Mouse (Mus musculus) heart, adult 2 months (tissue): ENCODE results near the gene Fap. TPM values are rescaled to one million over a fixed set of nuclear protein-coding genes. Genes with fewer than 3 reads are reported as not detected.

Experiments
- DNase-seq, 2 experiments: peaks; one replicate each; pipeline ENCODE4 v3.0.0; 2021
- H3K27ac ChIP-seq: fragments of 200-600 bp; 2 replicates; pipeline ENCODE4 v1.8.1; 2022
- H3K27me3 ChIP-seq: fragments of 200-500 bp; 2 replicates; pipeline ENCODE4 v1.6.1; 2012; ENCODE audit warnings: mild to moderate bottlenecking, low read length, inconsistent platforms, mixed read lengths; ENCODE audit not compliant: control insufficient read depth, insufficient read depth
- H3K36me3 ChIP-seq: fragments of 200-500 bp; 2 replicates; pipeline ENCODE4 v1.6.1; 2012; ENCODE audit warnings: low read length, inconsistent platforms; ENCODE audit not compliant: control insufficient read depth, insufficient read depth
- H3K4me1 ChIP-seq: fragments of 200-500 bp; 2 replicates; pipeline ENCODE4 v1.6.1; 2011; ENCODE audit warnings: low read length; ENCODE audit not compliant: control insufficient read depth, insufficient read depth
- H3K4me3 ChIP-seq: fragments of 200-600 bp; 2 replicates; pipeline ENCODE4 v1.8.1; 2022
- H3K79me2 ChIP-seq: fragments of 200-500 bp; replicated peaks from 2 replicates; pipeline ENCODE4 v1.6.1; 2012; ENCODE audit warnings: mild to moderate bottlenecking, inconsistent platforms, low read length, moderate library complexity, mixed read lengths; ENCODE audit not compliant: control insufficient read depth, insufficient read depth
- H3K9ac ChIP-seq: fragments of 200-500 bp; 2 replicates; pipeline ENCODE4 v1.6.1; 2012; ENCODE audit warnings: low read depth, mild to moderate bottlenecking, control low read depth, inconsistent platforms, low read length, mixed read lengths
- CTCF ChIP-seq: fragments of 200-600 bp; IDR thresholded peaks from 2 replicates; pipeline ENCODE4 v1.8.1; 2022; ENCODE audit warnings: antibody characterized with exemption, mild to moderate bottlenecking, moderate library complexity
- EP300 ChIP-seq: fragments of 200-500 bp; IDR thresholded peaks from 2 replicates; pipeline ENCODE4 v1.6.1; 2011; ENCODE audit warnings: low read depth, low read length, control low read depth; ENCODE audit not compliant: insufficient read depth
- POLR2A ChIP-seq: fragments of 200-500 bp; IDR thresholded peaks from 2 replicates; pipeline ENCODE4 v1.6.1; 2011; ENCODE audit warnings: mild to moderate bottlenecking, low read depth, low read length, control low read depth; ENCODE audit not compliant: insufficient read depth
- WGBS: fragments of 180-500 bp; shearing (Covaris S2); methylation state at CpG from one replicate; pipeline ENCODE4 v1.1.7; 2018; 5-methylcytosine and 5-hydroxymethylcytosine counted together
- intact Hi-C: fragments of 180-260 bp; cut with DNase I; formaldehyde crosslinking; loops from one replicate; pipeline ENCODE4 v1.15.1; 2025
- long read RNA-seq: library from polyadenylated mRNA; stranded (forward); transcript quantifications from one replicate; pipeline ENCODE4 v2.0.0, GENCODE M21; 2021
- polyA plus RNA-seq: library from polyadenylated mRNA; depleted of rRNA; stranded (reverse); fragments of >200 nt; gene quantifications from 2 replicates; pipeline ENCODE4 v1.2.3, GENCODE M21; 2012; rRNA removed
- total RNA-seq, 2 experiments: library from RNA; stranded (reverse); gene quantifications; 2 replicates each; pipeline ENCODE4 v1.2.3; 2021

Gene Fap
- total RNA-seq: 1 to 10 TPM; 3.8 to 5.0 TPM
- polyA plus RNA-seq: 1.4 and 4.8 TPM in 2 replicates
- long read RNA-seq, partial matches to known transcripts: 1 of 4 reads
- long read RNA-seq, other reads (novel, unspliced or antisense): 0 of 4 reads

GRCm38 (mm10) chr2:62573753-62574159 is at the start of gene Fap:
TSS of gene Fap (minus strand) at chr2:62574075.
- Histone ChIP-seq H3K79me2 (no peaks in the 10 kb centered on the region), H3K36me3 (no peaks in the 10 kb centered on the region), H3K27me3 (no peaks in the 10 kb centered on the region), H3K4me1 (no peaks in the 10 kb centered on the region), H3K4me3 (peak within 1 kb of the TSS; percentile 7; the same call in 1 of the 2 replicates), H3K9ac (peak within 1 kb of the TSS; percentile 62), H3K27ac (peak within 1 kb of the TSS; percentile 57)
- TF ChIP-seq EP300 (no peak), POLR2A (0 out of 2 replicates have a peak, but pooled peaks have one; percentile 27), CTCF (no peak)
- intact Hi-C loops: no loop called here
- DNase-seq: peak; percentile 39 to 44
- WGBS: 57% methylated on average over 12 of the region's 12 CpGs

GRCm38 (mm10) chr2:62623024-62623441 is 49.2 kb upstream of the Fap start:
- no peak for DNase-seq
- no peaks in the 10 kb centered on the region for H3K79me2 ChIP-seq
- H3K27ac ChIP-seq: no peak overlapping the region
- H3K4me1 ChIP-seq: no peaks in the 10 kb centered on the region
- H3K27me3 ChIP-seq: no peaks in the 10 kb centered on the region
- whole genome bisulfite sequencing: 77% methylated on average over 8 of the region's 8 CpGs
- H3K4me3 ChIP-seq: no peak overlapping the region
- intact Hi-C loops: loop anchor here (10.0 kb wide), 1 partner anchor 168 kb away; no protein-coding TSS in a partner anchor
- no peak overlapping the region for H3K9ac ChIP-seq
- TF ChIP-seq CTCF: no peak
- TF ChIP-seq POLR2A: no peak
- no peak for TF ChIP-seq EP300
- H3K36me3 ChIP-seq: no peaks in the 10 kb centered on the region

- H3K27ac ChIP-seq: no peak overlapping the region
- no peaks in the 10 kb centered on the region for H3K79me2 ChIP-seq
- no peak for TF ChIP-seq CTCF
- H3K4me1 ChIP-seq: no peaks in the 10 kb centered on the region
- intact Hi-C loops: loop anchor here (10.0 kb wide), 1 partner anchor 165 kb away; no protein-coding TSS in a partner anchor
- 38% methylated on average over 2 of the region's 2 CpGs for WGBS
- H3K4me3 ChIP-seq: no peak overlapping the region
- no peaks in the 10 kb centered on the region for H3K36me3 ChIP-seq
- no peaks in the 10 kb centered on the region for H3K27me3 ChIP-seq
- no peak for DNase-seq
- no peak overlapping the region for H3K9ac ChIP-seq
Measured at GRCm38 (mm10) chr2:62619679-62620078, 45.8 kb upstream of the Fap start.

- no peaks in the 10 kb centered on the region for H3K79me2 ChIP-seq
- no peak for TF ChIP-seq POLR2A
- no peak for TF ChIP-seq EP300
- TF ChIP-seq CTCF: no peak
- no peak for DNase-seq
- no peaks in the 10 kb centered on the region for H3K36me3 ChIP-seq
- H3K27me3 ChIP-seq: no peaks in the 10 kb centered on the region
- WGBS: 60% methylated on average over 7 of the region's 7 CpGs
- intact Hi-C loops: no loop called here
- no peaks in the 10 kb centered on the region for H3K4me1 ChIP-seq
- H3K27ac ChIP-seq: no peak overlapping the region
- no peak overlapping the region for H3K9ac ChIP-seq
- no peak overlapping the region for H3K4me3 ChIP-seq
Measured at GRCm38 (mm10) chr2:62618934-62619341, 45.1 kb upstream of the Fap start.

GRCm38 (mm10) chr2:62613133-62613532 is 39.3 kb upstream of the Fap start:
- 94% methylated on average over 4 of the region's 4 CpGs for whole genome bisulfite sequencing
- intact Hi-C loops: no loop called here

GRCm38 (mm10) chr2:62606205-62606604 is 32.3 kb upstream of the Fap start:
- H3K27ac ChIP-seq: no peak overlapping the region
- TF ChIP-seq POLR2A: no peak
- no peak for TF ChIP-seq CTCF
- TF ChIP-seq EP300: no peak
- intact Hi-C loops: no loop called here
- H3K4me3 ChIP-seq: no peak overlapping the region
- peaks cover 1% of the 10 kb centered on the region; the same call in 1 of the 2 replicates for H3K36me3 ChIP-seq
- H3K27me3 ChIP-seq: no peaks in the 10 kb centered on the region
- no peak overlapping the region for H3K9ac ChIP-seq
- 93% methylated on average over 16 of the region's 16 CpGs for whole genome bisulfite sequencing
- no peaks in the 10 kb centered on the region for H3K79me2 ChIP-seq
- DNase-seq: no peak
- no peaks in the 10 kb centered on the region for H3K4me1 ChIP-seq

More at GRCm38 (mm10) chr2:62613133-62613532, 39.3 kb upstream of the Fap start:
- Histone ChIP-seq H3K79me2 (no peaks in the 10 kb centered on the region), H3K4me3 (no peak overlapping the region), H3K4me1 (no peaks in the 10 kb centered on the region), H3K36me3 (no peaks in the 10 kb centered on the region), H3K9ac (no peak overlapping the region), H3K27ac (no peak overlapping the region), H3K27me3 (no peaks in the 10 kb centered on the region)
- TF ChIP-seq EP300 (no peak), POLR2A (no peak), CTCF (no peak)
- DNase-seq: no peak
